Mouse (Mus musculus): ENCODE measurements around the gene Adap1. TPM values are rescaled to one million over a fixed set of nuclear protein-coding genes. Genes with fewer than 3 reads are reported as not detected.

Adap1 gene
- total RNA-seq, 1 experiment = 65.0 TPM

DNA sequence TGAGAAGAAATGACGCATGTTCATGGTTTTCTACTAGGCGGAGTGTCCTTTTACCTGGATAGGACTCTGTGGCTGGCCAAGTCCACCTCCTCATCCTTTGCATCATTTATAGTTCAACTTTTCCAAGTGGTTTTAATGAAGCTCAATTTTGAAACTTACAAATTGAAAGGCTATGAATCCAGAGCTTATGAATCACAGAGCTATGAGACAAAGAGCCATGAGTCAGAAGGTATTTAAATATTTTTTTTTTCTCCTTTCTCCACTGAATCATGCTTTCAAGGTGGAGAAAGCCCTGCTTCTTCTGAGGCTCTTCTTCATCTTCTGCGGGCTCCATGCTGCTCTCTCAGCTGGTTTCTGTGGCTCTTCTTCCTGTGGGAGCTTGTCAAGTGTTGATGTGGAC is 95.7 kb downstream of the Adap1 start:
- Histone ChIP-seq H3K4me1 (ENCODE audit: control insufficient read depth in 2 of 2, insufficient read depth in 2 of 2, low read length in 2 of 2, poor library complexity in 1 of 2) (peaks cover 0 to 2% of the 10 kb centered on the region in 2 experiments; a peak in 1 of 4 replicates), H3K4me3 (ENCODE audit: insufficient read depth in 1 of 2, low read depth in 1 of 2, low read length in 2 of 2, poor library complexity in 1 of 2, severe bottlenecking in 1 of 2) (no peak overlapping the region), H3K9me3 (ENCODE audit: control insufficient read depth, insufficient read depth, low read depth, low read length) (no peaks in the 10 kb centered on the region), H3K27ac (ENCODE audit: insufficient read depth, low read depth, low read length, poor library complexity, severe bottlenecking) (no peak overlapping the region), H3K9ac (ENCODE audit: insufficient read depth, low read depth, low read length, poor library complexity, severe bottlenecking) (no peak overlapping the region), H3K36me3 (ENCODE audit: control insufficient read depth, insufficient read depth, low read length, poor library complexity, severe bottlenecking) (peaks cover 47% of the 10 kb centered on the region)
- TF ChIP-seq CHD2 (IDR thresholded peaks at IDR 0.05; ENCODE audit: low read depth, low read length) (no peak), ZC3H11A (IDR thresholded peaks at IDR 0.05; ENCODE audit: borderline replicate concordance, low read depth, low read length) (no peak), ZNF384 (IDR thresholded peaks at IDR 0.05; ENCODE audit: low read depth, low read length) (no peak), MAFK (IDR thresholded peaks at IDR 0.05; ENCODE audit: insufficient read depth, low read depth, low read length) (no peak), HCFC1 (IDR thresholded peaks at IDR 0.05; ENCODE audit: borderline replicate concordance, insufficient read depth, low read length) (no peak)
- in situ Hi-C loops (cut with MboI; ENCODE audit: low sequenced_read_pairs in 2 of 2, unreplicated experiment in 2 of 2) = no loop called here
- DNase-seq (ENCODE audit: low read depth, low spot score) = no peak

DNA sequence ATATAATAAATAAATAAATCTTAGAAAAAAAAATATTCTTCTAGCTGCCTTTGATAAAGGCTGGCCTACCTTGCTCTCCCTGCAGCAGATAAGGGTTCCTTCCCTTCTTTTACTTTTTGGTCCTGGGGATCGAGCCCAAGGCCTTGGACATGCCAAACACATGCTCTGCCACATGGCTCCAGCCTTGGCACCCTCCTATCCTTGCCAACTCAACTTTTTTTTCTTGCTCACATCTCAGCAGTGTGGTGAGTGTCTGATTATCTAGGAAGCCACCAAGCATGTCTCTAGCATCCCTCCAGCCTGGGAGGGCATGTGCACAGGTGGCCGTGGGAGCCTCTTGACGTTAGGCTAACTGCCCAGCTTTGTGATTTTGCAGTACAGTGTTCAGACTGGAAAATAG is 97.1 kb downstream of the Adap1 start:
- in situ Hi-C loops (cut with MboI; ENCODE audit: low sequenced_read_pairs in 2 of 2, unreplicated experiment in 2 of 2) = no loop called here
- Histone ChIP-seq H3K36me3 (ENCODE audit: control insufficient read depth, insufficient read depth, low read length, poor library complexity, severe bottlenecking) (peaks cover 49% of the 10 kb centered on the region), H3K27ac (ENCODE audit: insufficient read depth, low read depth, low read length, poor library complexity, severe bottlenecking) (no peak overlapping the region)

DNA sequence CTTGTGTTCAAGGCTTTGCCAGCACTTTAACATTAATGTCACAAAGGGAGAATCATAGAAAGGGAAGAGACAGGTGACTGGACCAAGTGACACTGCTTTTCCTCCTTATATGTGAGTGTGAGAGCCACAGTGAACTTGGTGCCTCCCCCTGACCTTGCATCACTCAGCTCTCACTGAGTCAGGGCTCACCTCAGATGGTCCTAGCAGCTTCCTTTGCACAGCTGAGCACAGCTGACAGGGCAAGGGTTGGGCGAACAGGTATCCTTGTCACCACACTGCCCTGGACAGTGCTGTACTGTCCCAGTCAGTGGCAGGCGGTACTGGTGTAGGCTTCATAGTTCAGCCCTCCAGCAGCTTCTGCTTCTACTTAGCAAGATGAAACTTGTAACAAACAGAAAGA is 97.8 kb downstream of the Adap1 start:
- in situ Hi-C loops (cut with MboI; ENCODE audit: low sequenced_read_pairs in 2 of 2, unreplicated experiment in 2 of 2) = no loop called here
- H3K4me3 ChIP-seq (ENCODE audit: insufficient read depth in 1 of 2, low read depth in 1 of 2, low read length in 2 of 2, poor library complexity in 1 of 2, severe bottlenecking in 1 of 2) = no peak overlapping the region
- no peak for TF ChIP-seq CHD2 (IDR thresholded peaks at IDR 0.05; ENCODE audit: low read depth, low read length)
- no peak for TF ChIP-seq ZC3H11A (IDR thresholded peaks at IDR 0.05; ENCODE audit: borderline replicate concordance, low read depth, low read length)
- no peak for TF ChIP-seq MAFK (IDR thresholded peaks at IDR 0.05; ENCODE audit: insufficient read depth, low read depth, low read length)
- no peak for TF ChIP-seq HCFC1 (IDR thresholded peaks at IDR 0.05; ENCODE audit: borderline replicate concordance, insufficient read depth, low read length)
- no peak for TF ChIP-seq ZNF384 (IDR thresholded peaks at IDR 0.05; ENCODE audit: low read depth, low read length)

More for the DNA sequence above, 97.1 kb downstream of the Adap1 start:
- Histone ChIP-seq H3K4me3 (ENCODE audit: insufficient read depth in 1 of 2, low read depth in 1 of 2, low read length in 2 of 2, poor library complexity in 1 of 2, severe bottlenecking in 1 of 2) (no peak overlapping the region), H3K9ac (ENCODE audit: insufficient read depth, low read depth, low read length, poor library complexity, severe bottlenecking) (no peak overlapping the region), H3K9me3 (ENCODE audit: control insufficient read depth, insufficient read depth, low read depth, low read length) (no peaks in the 10 kb centered on the region), H3K4me1 (ENCODE audit: control insufficient read depth in 2 of 2, insufficient read depth in 2 of 2, low read length in 2 of 2, poor library complexity in 1 of 2) (peaks cover 0 to 2% of the 10 kb centered on the region in 2 experiments; a peak in 1 of 4 replicates)
- TF ChIP-seq MAFK (IDR thresholded peaks at IDR 0.05; ENCODE audit: insufficient read depth, low read depth, low read length) (no peak), HCFC1 (IDR thresholded peaks at IDR 0.05; ENCODE audit: borderline replicate concordance, insufficient read depth, low read length) (no peak), ZC3H11A (IDR thresholded peaks at IDR 0.05; ENCODE audit: borderline replicate concordance, low read depth, low read length) (no peak)
- DNase-seq (ENCODE audit: low read depth, low spot score) = no peak

DNA sequence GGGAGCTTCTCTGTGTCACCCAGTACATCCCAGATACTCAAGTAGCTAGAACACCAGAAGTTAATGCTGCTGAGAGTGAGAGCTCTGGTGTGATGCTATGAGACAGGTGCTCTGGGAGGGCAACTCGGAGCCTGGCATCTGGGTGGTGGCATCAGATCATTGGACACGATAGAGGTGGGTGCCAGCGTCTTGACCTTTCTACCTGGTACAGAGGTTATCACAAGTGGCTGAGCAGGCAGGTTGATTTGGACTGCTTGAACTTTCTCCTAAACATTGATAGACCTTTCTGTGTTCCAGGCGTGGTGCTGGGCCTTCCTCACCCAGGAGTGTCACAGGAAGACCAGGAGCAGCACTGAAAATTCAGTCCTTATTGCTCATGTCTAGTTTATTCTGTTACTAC is 98.2 kb downstream of the Adap1 start:
- Histone ChIP-seq H3K4me3 (ENCODE audit: insufficient read depth in 1 of 2, low read depth in 1 of 2, low read length in 2 of 2, poor library complexity in 1 of 2, severe bottlenecking in 1 of 2) (no peak overlapping the region), H3K9ac (ENCODE audit: insufficient read depth, low read depth, low read length, poor library complexity, severe bottlenecking) (no peak overlapping the region), H3K9me3 (ENCODE audit: control insufficient read depth, insufficient read depth, low read depth, low read length) (no peaks in the 10 kb centered on the region), H3K27ac (ENCODE audit: insufficient read depth, low read depth, low read length, poor library complexity, severe bottlenecking) (no peak overlapping the region), H3K36me3 (ENCODE audit: control insufficient read depth, insufficient read depth, low read length, poor library complexity, severe bottlenecking) (peaks cover 55% of the 10 kb centered on the region), H3K4me1 (ENCODE audit: control insufficient read depth in 2 of 2, insufficient read depth in 2 of 2, low read length in 2 of 2, poor library complexity in 1 of 2) (peaks cover 0 to 4% of the 10 kb centered on the region in 2 experiments; a peak in 1 of 4 replicates)
- no peak for DNase-seq (ENCODE audit: low read depth, low spot score)
- in situ Hi-C loops (cut with MboI; ENCODE audit: low sequenced_read_pairs in 2 of 2, unreplicated experiment in 2 of 2) = no loop called here
- TF ChIP-seq HCFC1 (IDR thresholded peaks at IDR 0.05; ENCODE audit: borderline replicate concordance, insufficient read depth, low read length) = no peak

More for the DNA sequence above, 97.8 kb downstream of the Adap1 start:
- no peak overlapping the region for H3K9ac ChIP-seq (ENCODE audit: insufficient read depth, low read depth, low read length, poor library complexity, severe bottlenecking)
- H3K4me1 ChIP-seq (ENCODE audit: control insufficient read depth in 2 of 2, insufficient read depth in 2 of 2, low read length in 2 of 2, poor library complexity in 1 of 2) = peaks cover 0 to 4% of the 10 kb centered on the region in 2 experiments; a peak in 1 of 4 replicates
- DNase-seq (ENCODE audit: low read depth, low spot score) = no peak
- peaks cover 52% of the 10 kb centered on the region for H3K36me3 ChIP-seq (ENCODE audit: control insufficient read depth, insufficient read depth, low read length, poor library complexity, severe bottlenecking)
- no peaks in the 10 kb centered on the region for H3K9me3 ChIP-seq (ENCODE audit: control insufficient read depth, insufficient read depth, low read depth, low read length)
- H3K27ac ChIP-seq (ENCODE audit: insufficient read depth, low read depth, low read length, poor library complexity, severe bottlenecking) = no peak overlapping the region

DNA sequence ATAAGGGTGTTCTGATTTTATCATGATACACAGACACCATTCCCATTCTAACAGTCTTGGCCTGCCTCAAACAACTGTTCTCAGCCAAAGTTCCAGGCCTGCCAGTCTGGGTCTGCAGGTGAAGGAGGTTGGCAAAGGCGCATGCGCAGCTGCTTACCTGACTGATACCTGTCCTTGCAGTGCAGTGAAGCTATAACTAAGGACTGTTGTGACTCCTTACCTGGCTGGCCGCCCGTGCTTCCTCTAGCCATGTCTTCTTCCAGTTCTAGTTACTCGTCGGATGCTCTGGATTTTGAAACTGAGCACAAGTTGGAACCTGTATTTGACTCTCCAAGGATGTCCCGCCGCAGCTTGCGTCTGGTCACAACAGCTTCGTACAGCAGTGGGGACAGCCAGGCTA is 102.1 kb downstream of the Adap1 start:
- DNase-seq (ENCODE audit: low read depth, low spot score) = no peak
- Histone ChIP-seq H3K9me3 (ENCODE audit: control insufficient read depth, insufficient read depth, low read depth, low read length) (no peaks in the 10 kb centered on the region), H3K36me3 (ENCODE audit: control insufficient read depth, insufficient read depth, low read length, poor library complexity, severe bottlenecking) (peaks cover 51% of the 10 kb centered on the region), H3K4me1 (ENCODE audit: control insufficient read depth in 2 of 2, insufficient read depth in 2 of 2, low read length in 2 of 2, poor library complexity in 1 of 2) (0 out of 4 replicates have a peak, but pooled peaks cover 0 to 2% of the 10 kb centered on the region in 2 experiments), H3K27ac (ENCODE audit: insufficient read depth, low read depth, low read length, poor library complexity, severe bottlenecking) (no peak overlapping the region), H3K4me3 (ENCODE audit: insufficient read depth in 1 of 2, low read depth in 1 of 2, low read length in 2 of 2, poor library complexity in 1 of 2, severe bottlenecking in 1 of 2) (no peak overlapping the region), H3K9ac (ENCODE audit: insufficient read depth, low read depth, low read length, poor library complexity, severe bottlenecking) (no peak overlapping the region)
- in situ Hi-C loops (cut with MboI; ENCODE audit: low sequenced_read_pairs in 2 of 2, unreplicated experiment in 2 of 2) = no loop called here
- TF ChIP-seq MAFK (IDR thresholded peaks at IDR 0.05; ENCODE audit: insufficient read depth, low read depth, low read length) = no peak
- no peak for TF ChIP-seq HCFC1 (IDR thresholded peaks at IDR 0.05; ENCODE audit: borderline replicate concordance, insufficient read depth, low read length)
- no peak for TF ChIP-seq CHD2 (IDR thresholded peaks at IDR 0.05; ENCODE audit: low read depth, low read length)
- no peak for TF ChIP-seq ZC3H11A (IDR thresholded peaks at IDR 0.05; ENCODE audit: borderline replicate concordance, low read depth, low read length)
- no peak for TF ChIP-seq ZNF384 (IDR thresholded peaks at IDR 0.05; ENCODE audit: low read depth, low read length)

Other genes with a start within 250 kb of the Adap1 start
- gene Prkar1b, start 175.6 kb downstream of the Adap1 start, total RNA-seq (2012; rRNA removed) = 0.74 and 3.8 TPM in 2 replicates
- 22.5 and 22.8 TPM in 2 replicates for gene Dnaaf5, start 175.4 kb downstream of the Adap1 start, total RNA-seq (2012; rRNA removed)
- 183 and 289 TPM in 2 replicates for gene Sun1, start 125.0 kb downstream of the Adap1 start, total RNA-seq (2012; rRNA removed)
- gene Get4, start 73.3 kb downstream of the Adap1 start, total RNA-seq (2012; rRNA removed) = 140 and 149 TPM in 2 replicates
- 19.1 and 26.6 TPM in 2 replicates for gene Cox19, start 25.8 kb upstream of the Adap1 start, total RNA-seq (2012; rRNA removed)
- not detected in 2 replicates for gene Cyp2w1, start 27.0 kb upstream of the Adap1 start, total RNA-seq (2012; rRNA removed)
- 1.1 and 1.3 TPM in 2 replicates for gene Gpr146, start 52.1 kb upstream of the Adap1 start, total RNA-seq (2012; rRNA removed)
- gene C130050O18Rik, start 79.7 kb upstream of the Adap1 start, total RNA-seq (2012; rRNA removed) = 0.49 and 1.0 TPM in 2 replicates
- 0.27 and 1.0 TPM in 2 replicates for gene Gper1, start 97.5 kb upstream of the Adap1 start, total RNA-seq (2012; rRNA removed)
- 29.5 and 32.6 TPM in 2 replicates for gene 3110082I17Rik, start 134.9 kb upstream of the Adap1 start, total RNA-seq (2012; rRNA removed)
- gene Zfand2a, start 158.9 kb upstream of the Adap1 start, total RNA-seq (2012; rRNA removed) = 9.6 and 17.4 TPM in 2 replicates
- gene Uncx, start 217.9 kb upstream of the Adap1 start, total RNA-seq (2012; rRNA removed) = 0.16 TPM in 1 of 2 replicates, not detected in the other

Data from ES-E14 (cell line).